Mouse (Mus musculus): ENCODE data around the gene Kctd10. TPM values are rescaled to one million over a fixed set of nuclear protein-coding genes. Genes with fewer than 3 reads are reported as not detected.

The Kctd10 gene
- total RNA-seq, 2 experiments from 2014 or later = 80.7 to 80.8 TPM

- intact Hi-C loops (cut with DNase I) = loop anchor here (1.0 to 2.0 kb wide), 2 partner anchors 23 to 42 kb away; partner anchors contain the start of genes Kctd10 and Ube3b
- peak; percentile 53 to 55 for DNase-seq
Observed at GRCm38 (mm10) chr5:114356936-114357751, 23.2 kb downstream of the Kctd10 start.

- peak; percentile 86 to 88 for DNase-seq
Observed at GRCm38 (mm10) chr5:114356250-114356935, 23.9 kb downstream of the Kctd10 start.

GRCm38 (mm10) chr5:114351490-114351889, 28.8 kb downstream of the Kctd10 start:
- intact Hi-C loops (cut with DNase I) = no loop called here

More at GRCm38 (mm10) chr5:114356250-114356935, 23.9 kb downstream of the Kctd10 start:
- intact Hi-C loops (cut with DNase I) = loop anchor here (1.0 to 2.0 kb wide), 2 partner anchors 24 to 42 kb away; partner anchors contain the start of genes Kctd10 and Ube3b

GRCm38 (mm10) chr5:114347005-114347404, 33.3 kb downstream of the Kctd10 start:
- DNase-seq = no peak
- intact Hi-C loops (cut with DNase I) = no loop called here

More at GRCm38 (mm10) chr5:114351490-114351889, 28.8 kb downstream of the Kctd10 start:
- no peak for DNase-seq

- intact Hi-C loops (cut with DNase I) = no loop called here
- no peak for DNase-seq
Observed at GRCm38 (mm10) chr5:114345538-114345937, 34.8 kb downstream of the Kctd10 start.

- intact Hi-C loops (cut with DNase I) = no loop called here
- DNase-seq = no peak
Observed at GRCm38 (mm10) chr5:114343612-114344011, 36.7 kb downstream of the Kctd10 start.

- intact Hi-C loops (cut with DNase I) = no loop called here
- no peak for DNase-seq
Observed at GRCm38 (mm10) chr5:114342996-114343395, 37.3 kb downstream of the Kctd10 start.

- intact Hi-C loops (cut with DNase I) = no loop called here
- DNase-seq = peak; percentile 35 to 56
Observed at GRCm38 (mm10) chr5:114323791-114324507, 56.4 kb downstream of the Kctd10 start.

GRCm38 (mm10) chr5:114323105-114323790, 57.1 kb downstream of the Kctd10 start:
- intact Hi-C loops (cut with DNase I) = no loop called here
- no peak for DNase-seq

Small RNAs within 50 kb of the gene (microRNA-seq; reads per million reads assigned to microRNA genes)
- gene Mir7027 = 0 to 0.35 reads per million in 2 experiments

Other genes with a start within 250 kb of the Kctd10 start
- 100 to 1,000 TPM; 156 to 159 TPM for gene Acacb, start 234.0 kb downstream of the Kctd10 start, total RNA-seq (2021)
- not detected for gene Foxn4, start 106.7 kb downstream of the Kctd10 start, total RNA-seq (2021)
- gene Myo1h, start 91.3 kb downstream of the Kctd10 start, total RNA-seq (2021) = under 1 TPM in 1 of 2 experiments, not detected in 1; 0.29 TPM
- 10 to 100 TPM; 68.1 to 70.7 TPM for gene Ube3b, start 99 bp upstream of the Kctd10 start, total RNA-seq (2021)
- gene Mmab, start 63.6 kb upstream of the Kctd10 start, total RNA-seq (2021) = 10 to 100 TPM; 10.6 TPM
- 10 to 100 TPM in 1 of 2 experiments, 1 to 10 TPM in 1; 8.7 to 10.2 TPM for gene Mvk, start 63.8 kb upstream of the Kctd10 start, total RNA-seq (2021)
- gene Fam222a, start 187.5 kb upstream of the Kctd10 start, total RNA-seq (2021) = 1 to 10 TPM; 7.2 to 8.0 TPM

Measured in heart, postnatal 10 days (tissue).